Mouse (Mus musculus): ENCODE measurements at regions not wholly inside any gene's neighbourhood (a gene's known extent, or its start where the extent isn't known, plus 50 kb on each side); places are given as distances from the start of the nearest gene placed in this dataset.

- Histone ChIP-seq H3K4me2 (ENCODE audit: low read length) (no peak overlapping the region), H3K27me3 (ENCODE audit: control insufficient read depth, insufficient read depth, low read depth, low read length) (no peaks in the 10 kb centered on the region), H3K4me3 (ENCODE audit: low read depth, low read length) (no peak overlapping the region), H3K27ac (ENCODE audit: low read length) (no peak overlapping the region), H3K9me3 (replicated peaks; ENCODE audit: control insufficient read depth, low read length, poor library complexity, severe bottlenecking) (no peaks in the 10 kb centered on the region), H3K36me3 (ENCODE audit: control insufficient read depth, insufficient read depth, low read length) (no peaks in the 10 kb centered on the region), H3K4me1 (ENCODE audit: control insufficient read depth, insufficient read depth, low read length) (no peaks in the 10 kb centered on the region), H3K9ac (ENCODE audit: low read depth, low read length) (no peak overlapping the region)
- 70% methylated on average over 2 of the region's 2 CpGs for WGBS
- ATAC-seq = no peak
Measured at GRCm38 (mm10) chr3:81482742-81483141, 446.5 kb downstream of the Pdgfc start.

GRCm38 (mm10) chr3:81483363-81483762 lies 447.1 kb downstream of the Pdgfc start:
- H3K4me2 ChIP-seq (ENCODE audit: low read length) = no peak overlapping the region
- no peaks in the 10 kb centered on the region for H3K36me3 ChIP-seq (ENCODE audit: control insufficient read depth, insufficient read depth, low read length)
- H3K4me1 ChIP-seq (ENCODE audit: control insufficient read depth, insufficient read depth, low read length) = no peaks in the 10 kb centered on the region
- H3K27me3 ChIP-seq (ENCODE audit: control insufficient read depth, insufficient read depth, low read depth, low read length) = no peaks in the 10 kb centered on the region
- no peak for ATAC-seq
- 51% methylated on average over 2 of the region's 2 CpGs for WGBS
- no peak overlapping the region for H3K4me3 ChIP-seq (ENCODE audit: low read depth, low read length)
- H3K9ac ChIP-seq (ENCODE audit: low read depth, low read length) = no peak overlapping the region
- H3K9me3 ChIP-seq (replicated peaks; ENCODE audit: control insufficient read depth, low read length, poor library complexity, severe bottlenecking) = no peaks in the 10 kb centered on the region
- H3K27ac ChIP-seq (ENCODE audit: low read length) = no peak overlapping the region

GRCm38 (mm10) chr3:81505316-81505715 lies 427.1 kb upstream of the Ctso start:
- no peaks in the 10 kb centered on the region for H3K36me3 ChIP-seq (ENCODE audit: control insufficient read depth, insufficient read depth, low read length)
- no peak overlapping the region for H3K4me2 ChIP-seq (ENCODE audit: low read length)
- H3K27ac ChIP-seq (ENCODE audit: low read length) = no peak overlapping the region
- 80% methylated on average over 1 of the region's 1 CpGs for WGBS
- no peak for ATAC-seq
- no peaks in the 10 kb centered on the region for H3K4me1 ChIP-seq (ENCODE audit: control insufficient read depth, insufficient read depth, low read length)
- no peaks in the 10 kb centered on the region for H3K27me3 ChIP-seq (ENCODE audit: control insufficient read depth, insufficient read depth, low read depth, low read length)
- H3K9me3 ChIP-seq (replicated peaks; ENCODE audit: control insufficient read depth, low read length, poor library complexity, severe bottlenecking) = no peaks in the 10 kb centered on the region
- no peak overlapping the region for H3K4me3 ChIP-seq (ENCODE audit: low read depth, low read length)
- no peak overlapping the region for H3K9ac ChIP-seq (ENCODE audit: low read depth, low read length)

- Histone ChIP-seq H3K4me1 (ENCODE audit: control insufficient read depth, insufficient read depth, low read length) (no peaks in the 10 kb centered on the region), H3K9me3 (replicated peaks; ENCODE audit: control insufficient read depth, low read length, poor library complexity, severe bottlenecking) (no peaks in the 10 kb centered on the region), H3K27me3 (ENCODE audit: control insufficient read depth, insufficient read depth, low read depth, low read length) (no peaks in the 10 kb centered on the region), H3K27ac (ENCODE audit: low read length) (no peak overlapping the region), H3K4me2 (ENCODE audit: low read length) (no peak overlapping the region), H3K36me3 (ENCODE audit: control insufficient read depth, insufficient read depth, low read length) (no peaks in the 10 kb centered on the region), H3K4me3 (ENCODE audit: low read depth, low read length) (no peak overlapping the region), H3K9ac (ENCODE audit: low read depth, low read length) (no peak overlapping the region)
- ATAC-seq = no peak
- 38% methylated on average over 2 of the region's 2 CpGs for WGBS
Measured at GRCm38 (mm10) chr3:81508611-81509010, 423.8 kb upstream of the Ctso start.

GRCm38 (mm10) chr3:81521804-81522203 lies 410.6 kb upstream of the Ctso start:
- no peaks in the 10 kb centered on the region for H3K27me3 ChIP-seq (ENCODE audit: control insufficient read depth, insufficient read depth, low read depth, low read length)
- H3K4me1 ChIP-seq (ENCODE audit: control insufficient read depth, insufficient read depth, low read length) = no peaks in the 10 kb centered on the region
- WGBS = 10% methylated on average over 4 of the region's 4 CpGs
- no peak overlapping the region for H3K9ac ChIP-seq (ENCODE audit: low read depth, low read length)
- no peak overlapping the region for H3K27ac ChIP-seq (ENCODE audit: low read length)
- 0 out of 2 replicates have a peak, but pooled peaks have one; percentile 28 for ATAC-seq
- H3K9me3 ChIP-seq (replicated peaks; ENCODE audit: control insufficient read depth, low read length, poor library complexity, severe bottlenecking) = no peaks in the 10 kb centered on the region
- H3K36me3 ChIP-seq (ENCODE audit: control insufficient read depth, insufficient read depth, low read length) = no peaks in the 10 kb centered on the region
- H3K4me3 ChIP-seq (ENCODE audit: low read depth, low read length) = no peak overlapping the region
- no peak overlapping the region for H3K4me2 ChIP-seq (ENCODE audit: low read length)

GRCm38 (mm10) chr3:81530872-81531271 lies 401.5 kb upstream of the Ctso start:
- 90% methylated on average over 1 of the region's 1 CpGs for WGBS
- H3K4me2 ChIP-seq (ENCODE audit: low read length) = no peak overlapping the region
- 0 out of 2 replicates have a peak, but pooled peaks have one; percentile 14 for ATAC-seq
- H3K9me3 ChIP-seq (replicated peaks; ENCODE audit: control insufficient read depth, low read length, poor library complexity, severe bottlenecking) = no peaks in the 10 kb centered on the region
- H3K36me3 ChIP-seq (ENCODE audit: control insufficient read depth, insufficient read depth, low read length) = no peaks in the 10 kb centered on the region
- no peak overlapping the region for H3K4me3 ChIP-seq (ENCODE audit: low read depth, low read length)
- H3K27me3 ChIP-seq (ENCODE audit: control insufficient read depth, insufficient read depth, low read depth, low read length) = no peaks in the 10 kb centered on the region
- no peak overlapping the region for H3K27ac ChIP-seq (ENCODE audit: low read length)
- H3K9ac ChIP-seq (ENCODE audit: low read depth, low read length) = no peak overlapping the region
- H3K4me1 ChIP-seq (ENCODE audit: control insufficient read depth, insufficient read depth, low read length) = no peaks in the 10 kb centered on the region

GRCm38 (mm10) chr3:81535448-81536205 lies 396.8 kb upstream of the Ctso start:
- H3K4me3 ChIP-seq (ENCODE audit: low read depth, low read length) = no peak overlapping the region

GRCm38 (mm10) chr3:81554773-81555172 lies 377.6 kb upstream of the Ctso start:
- 80% methylated on average over 7 of the region's 7 CpGs for WGBS
- H3K9ac ChIP-seq (ENCODE audit: low read depth, low read length) = no peak overlapping the region

More at GRCm38 (mm10) chr3:81535448-81536205, 396.8 kb upstream of the Ctso start:
- Histone ChIP-seq H3K9me3 (replicated peaks; ENCODE audit: control insufficient read depth, low read length, poor library complexity, severe bottlenecking) (no peaks in the 10 kb centered on the region), H3K36me3 (ENCODE audit: control insufficient read depth, insufficient read depth, low read length) (no peaks in the 10 kb centered on the region), H3K9ac (ENCODE audit: low read depth, low read length) (no peak overlapping the region), H3K27ac (ENCODE audit: low read length) (no peak overlapping the region), H3K4me1 (ENCODE audit: control insufficient read depth, insufficient read depth, low read length) (no peaks in the 10 kb centered on the region), H3K4me2 (ENCODE audit: low read length) (no peak overlapping the region), H3K27me3 (ENCODE audit: control insufficient read depth, insufficient read depth, low read depth, low read length) (no peaks in the 10 kb centered on the region)
- WGBS = 87% methylated on average over 4 of the region's 4 CpGs
- no peak for ATAC-seq

GRCm38 (mm10) chr3:81562610-81563258 lies 369.7 kb upstream of the Ctso start:
- no peak overlapping the region for H3K27ac ChIP-seq (ENCODE audit: low read length)
- H3K36me3 ChIP-seq (ENCODE audit: control insufficient read depth, insufficient read depth, low read length) = no peaks in the 10 kb centered on the region
- no peaks in the 10 kb centered on the region for H3K27me3 ChIP-seq (ENCODE audit: control insufficient read depth, insufficient read depth, low read depth, low read length)
- WGBS = 82% methylated on average over 2 of the region's 2 CpGs
- H3K4me3 ChIP-seq (ENCODE audit: low read depth, low read length) = no peak overlapping the region
- no peak for ATAC-seq
- H3K4me2 ChIP-seq (ENCODE audit: low read length) = no peak overlapping the region
- no peak overlapping the region for H3K9ac ChIP-seq (ENCODE audit: low read depth, low read length)
- no peaks in the 10 kb centered on the region for H3K9me3 ChIP-seq (replicated peaks; ENCODE audit: control insufficient read depth, low read length, poor library complexity, severe bottlenecking)
- H3K4me1 ChIP-seq (ENCODE audit: control insufficient read depth, insufficient read depth, low read length) = no peaks in the 10 kb centered on the region

More at GRCm38 (mm10) chr3:81554773-81555172, 377.6 kb upstream of the Ctso start:
- no peak overlapping the region for H3K27ac ChIP-seq (ENCODE audit: low read length)
- no peak for ATAC-seq
- no peak overlapping the region for H3K4me2 ChIP-seq (ENCODE audit: low read length)
- no peaks in the 10 kb centered on the region for H3K36me3 ChIP-seq (ENCODE audit: control insufficient read depth, insufficient read depth, low read length)
- H3K4me1 ChIP-seq (ENCODE audit: control insufficient read depth, insufficient read depth, low read length) = no peaks in the 10 kb centered on the region
- H3K27me3 ChIP-seq (ENCODE audit: control insufficient read depth, insufficient read depth, low read depth, low read length) = no peaks in the 10 kb centered on the region
- no peak overlapping the region for H3K4me3 ChIP-seq (ENCODE audit: low read depth, low read length)
- H3K9me3 ChIP-seq (replicated peaks; ENCODE audit: control insufficient read depth, low read length, poor library complexity, severe bottlenecking) = no peaks in the 10 kb centered on the region
